Mouse (Mus musculus): ENCODE data around the gene Ppil1.

GRCm38 (mm10) chr17:29280422-29280821 lies 16.4 kb upstream of the Ppil1 start:
- TF ChIP-seq POLR2A (IDR thresholded peaks at IDR 0.05; ENCODE audit: low read depth, low read length) (no peak), CTCF (IDR thresholded peaks at IDR 0.05; ENCODE audit: extremely low read depth, insufficient read length, insufficient replicate concordance, low read depth, low read length) (no peak)
